In genomic region chr2:50577736-50578135, GRCm38 (mm10) we compare ENCODE assay signal across 19 mouse cellular contexts.
DNase-seq lines count a peak whose midpoint lies in the region; ATAC-seq lines count a peak whose summit lies in the region.
"Had no signal": no experiment of that assay in that cellular context is flagged by ENCODE, and none has a peak within 500 bp of the region (broad histone marks: within the 10 kb centered on the region; RNA-seq: fewer than 3 reads in every experiment).

No protein-coding gene starts in this region.

- no peaks in the 10 kb centered on the region for H3K36me3 ChIP-seq in embryonic facial prominence, embryonic 14.5 days (ENCODE audit: control insufficient read depth, insufficient read depth, low read length)
- no peaks in the 10 kb centered on the region for H3K36me3 ChIP-seq in kidney, embryonic 15.5 days
- H3K36me3 ChIP-seq: forebrain, embryonic 15.5 days; heart, embryonic 15.5 days had no signal

- ATAC-seq in embryonic facial prominence, embryonic 14.5 days (ENCODE audit: low read depth): no peak
- ATAC-seq in kidney, embryonic 15.5 days (replicated peaks; ENCODE audit: low FRiP score): no peak
- ATAC-seq: activated CD4-positive, CD25-positive, alpha-beta regulatory T cell, adult 4 months; forebrain, embryonic 15.5 days; Patski had no signal

- H3K4me2 ChIP-seq in embryonic facial prominence, embryonic 14.5 days (ENCODE audit: low read depth, low read length): no peak overlapping the region
- H3K4me2 ChIP-seq in kidney, embryonic 15.5 days: no peak overlapping the region
- H3K4me2 ChIP-seq: forebrain, embryonic 15.5 days; heart, embryonic 11.5 days; heart, embryonic 15.5 days; hindbrain, embryonic 14.5 days had no signal

- no peak overlapping the region for H3K4me3 ChIP-seq in embryonic facial prominence, embryonic 14.5 days (ENCODE audit: low read depth, low read length)
- H3K4me3 ChIP-seq in kidney, embryonic 15.5 days (replicated peaks): no peak overlapping the region
- H3K4me3 ChIP-seq: forebrain, embryonic 15.5 days; heart, adult 2 months; heart, embryonic 15.5 days had no signal

- H3K27me3 ChIP-seq in embryonic facial prominence, embryonic 14.5 days (replicated peaks; ENCODE audit: control insufficient read depth, insufficient read depth, low read length): no peaks in the 10 kb centered on the region
- H3K27me3 ChIP-seq in kidney, embryonic 15.5 days: no peaks in the 10 kb centered on the region
- H3K27me3 ChIP-seq: CH12.LX; forebrain, embryonic 15.5 days; heart, embryonic 15.5 days; Patski had no signal

- H3K9me3 ChIP-seq in embryonic facial prominence, embryonic 14.5 days (ENCODE audit: control insufficient read depth, low read length): no peaks in the 10 kb centered on the region
- no peaks in the 10 kb centered on the region for H3K9me3 ChIP-seq in kidney, embryonic 15.5 days (replicated peaks)
- H3K9me3 ChIP-seq: forebrain, embryonic 15.5 days; heart, embryonic 15.5 days had no signal

- no peak overlapping the region for H3K27ac ChIP-seq in embryonic facial prominence, embryonic 14.5 days (replicated peaks; ENCODE audit: low read depth, low read length)
- H3K27ac ChIP-seq in kidney, embryonic 15.5 days: no peak overlapping the region
- H3K27ac ChIP-seq: forebrain, embryonic 15.5 days; heart, adult 2 months; heart, embryonic 15.5 days; hindbrain, embryonic 14.5 days had no signal

- 65% methylated on average over 9 of the region's 9 CpGs for WGBS in embryonic facial prominence, embryonic 14.5 days
- WGBS in kidney, embryonic 15.5 days: 95% methylated on average over 9 of the region's 9 CpGs

- H3K9ac ChIP-seq in embryonic facial prominence, embryonic 14.5 days (ENCODE audit: low read depth, low read length): no peak overlapping the region
- H3K9ac ChIP-seq in kidney, embryonic 15.5 days: no peak overlapping the region
- H3K9ac ChIP-seq: forebrain, embryonic 15.5 days; heart, embryonic 15.5 days; hindbrain, embryonic 14.5 days had no signal

- peak; percentile 24 for DNase-seq in layer of hippocampus, adult 11-12 months (ENCODE audit: low spot score)
- no peak for DNase-seq in layer of hippocampus, postnatal 25 days (ENCODE audit: extremely low spot score in 1 of 2, low spot score in 1 of 2)
- DNase-seq in embryonic facial prominence, embryonic 14.5 days (ENCODE audit: low spot score): peak; percentile 46
- DNase-seq in layer of hippocampus, adult 8-10 months (ENCODE audit: low spot score in 2 of 2): peak; percentile 20 to 29
- peak; percentile 32 to 35 for DNase-seq in layer of hippocampus, postnatal 36 days
- DNase-seq: adrenal gland, postnatal 14 days; cerebellum, adult 11-12 months; cerebellum, adult 9-10 months; cerebellum, postnatal 25 days; gastrocnemius, postnatal 14 days; heart, adult 2 months had no signal

- 0 out of 2 replicates have a peak, but pooled peaks cover 6% of the 10 kb centered on the region for H3K4me1 ChIP-seq in embryonic facial prominence, embryonic 14.5 days (ENCODE audit: control insufficient read depth, insufficient read depth, low read length)
- no peaks in the 10 kb centered on the region for H3K4me1 ChIP-seq in kidney, embryonic 15.5 days
- H3K4me1 ChIP-seq: forebrain, embryonic 15.5 days; heart, embryonic 15.5 days had no signal

Comparison
In these comparisons a context has a peak if more than half of its experiments do, and no peak if none do; other contexts are left out.
1. DNase-seq: peak in layer of hippocampus, adult 11-12 months (single experiment), embryonic facial prominence, embryonic 14.5 days (single experiment), layer of hippocampus, adult 8-10 months (2 of 2) and layer of hippocampus, postnatal 36 days (2 of 2); none in layer of hippocampus, postnatal 25 days (0 of 2).